ENCODE assay signal across 13 mouse cellular contexts in genomic region chr17:27012909-27013308, GRCm38 (mm10). TPM values are rescaled to one million over a fixed set of nuclear protein-coding genes. Genes with fewer than 3 reads are reported as not detected.
DNase-seq lines count a peak whose midpoint lies in the region; ATAC-seq lines count a peak whose summit lies in the region.
"Had no signal": no experiment of that assay in that cellular context is flagged by ENCODE, and none has a peak within 500 bp of the region (broad histone marks: within the 10 kb centered on the region; RNA-seq: fewer than 3 reads in every experiment).

No protein-coding gene starts in this region.

- peak; percentile 43 for DNase-seq in embryo, embryonic 10 days (ENCODE audit: low spot score)
- no peak for DNase-seq in embryo, embryonic 9.5 days (ENCODE audit: extremely low spot score)
- peak; percentile 79 for DNase-seq in right cerebral cortex, adult 18-20 months
- no peak for DNase-seq in right cerebral cortex, postnatal 14 days
- DNase-seq in left cerebral cortex, postnatal 14 days (ENCODE audit: low spot score in 2 of 2): peak; percentile 31 to 66
- DNase-seq: B cell, adult 2 months; cerebellum, adult 2 months; heart, adult 18-20 months had no signal

- WGBS in neural tube, embryonic 13.5 days: 19% methylated on average over 6 of the region's 6 CpGs
- WGBS in forebrain, embryonic 13.5 days: 55% methylated on average over 6 of the region's 6 CpGs

- H3K4me3 ChIP-seq in neural tube, embryonic 13.5 days: no peak overlapping the region
- no peak overlapping the region for H3K4me3 ChIP-seq in forebrain, embryonic 13.5 days
- H3K4me3 ChIP-seq: midbrain, embryonic 12.5 days had no signal

- ATAC-seq in neural tube, embryonic 13.5 days (ENCODE audit: low read depth): no peak
- ATAC-seq in monocyte, adult 5-6 weeks (replicated peaks; ENCODE audit: insufficient number of reproducible peaks, low FRiP score, low TSS enrichment, poor library complexity, severe bottlenecking): no peak
- ATAC-seq in forebrain, embryonic 13.5 days: no peak
- ATAC-seq: hindbrain, embryonic 16.5 days had no signal

- no peak overlapping the region; the same call in 1 of the 2 replicates for H3K27ac ChIP-seq in neural tube, embryonic 13.5 days (replicated peaks)
- no peak overlapping the region for H3K27ac ChIP-seq in forebrain, embryonic 13.5 days
- H3K27ac ChIP-seq: midbrain, embryonic 12.5 days had no signal

- intact Hi-C loops in left cerebral cortex, postnatal 14 days (cut with DNase I): loop anchor here (10.0 kb wide), 1 partner anchor 68 kb away; the partner anchor contains the start of gene Syngap1

- no peaks in the 10 kb centered on the region for H3K27me3 ChIP-seq in neural tube, embryonic 13.5 days
- H3K27me3 ChIP-seq in forebrain, embryonic 13.5 days: no peaks in the 10 kb centered on the region
- H3K27me3 ChIP-seq: midbrain, embryonic 12.5 days had no signal

- H3K4me2 ChIP-seq in neural tube, embryonic 13.5 days: peak overlapping the region; percentile 14; the same call in 1 of the 2 replicates
- H3K4me2 ChIP-seq in forebrain, embryonic 13.5 days: no peak overlapping the region
- H3K4me2 ChIP-seq: midbrain, embryonic 12.5 days had no signal

- H3K4me1 ChIP-seq in neural tube, embryonic 13.5 days (replicated peaks): peaks cover 18% of the 10 kb centered on the region
- 0 out of 2 replicates have a peak, but pooled peaks cover 3% of the 10 kb centered on the region for H3K4me1 ChIP-seq in forebrain, embryonic 13.5 days

- no peaks in the 10 kb centered on the region for H3K36me3 ChIP-seq in neural tube, embryonic 13.5 days
- no peaks in the 10 kb centered on the region for H3K36me3 ChIP-seq in forebrain, embryonic 13.5 days (ENCODE audit: poor library complexity, severe bottlenecking)
- H3K36me3 ChIP-seq: midbrain, embryonic 12.5 days had no signal

- H3K9me3 ChIP-seq in neural tube, embryonic 13.5 days: no peaks in the 10 kb centered on the region
- H3K9me3 ChIP-seq in forebrain, embryonic 13.5 days (replicated peaks): no peaks in the 10 kb centered on the region
- H3K9me3 ChIP-seq: midbrain, embryonic 12.5 days had no signal

- peak overlapping the region; percentile 31; the same call in 1 of the 2 replicates for H3K9ac ChIP-seq in neural tube, embryonic 13.5 days
- H3K9ac ChIP-seq in forebrain, embryonic 13.5 days: no peak overlapping the region
- H3K9ac ChIP-seq: midbrain, embryonic 12.5 days had no signal

RNA-seq across cellular contexts. Expression of gene Bak1, which starts 15.9 kb away (rescaled TPM):
- 10 to 100 TPM; 25.3 to 25.4 TPM for total RNA-seq in left cerebral cortex, postnatal 14 days (2021)
- 2.8 and 3.3 TPM in 2 replicates for polyA plus RNA-seq in neural tube, embryonic 13.5 days (2015; fragmentation: Nextera tagmentation; extraction: Ambion mirVana)
- 39.5 to 56.8 TPM (median 45.8 TPM) in 3 replicates for total RNA-seq in monocyte, adult 5-6 weeks (2017)
- 1.9 and 2.6 TPM in 2 replicates for polyA plus RNA-seq in forebrain, embryonic 13.5 days (2015; fragmentation: Nextera tagmentation; extraction: Ambion mirVana)

RNA-seq across cellular contexts. Expression of gene Zbtb9, which starts 39.9 kb away (rescaled TPM):
- 10 to 100 TPM; 16.1 to 16.3 TPM for total RNA-seq in left cerebral cortex, postnatal 14 days (2021)
- 17.8 and 19.8 TPM in 2 replicates for polyA plus RNA-seq in neural tube, embryonic 13.5 days (2015; fragmentation: Nextera tagmentation; extraction: Ambion mirVana)
- 23.5 to 34.2 TPM (median 32.3 TPM) in 3 replicates for total RNA-seq in monocyte, adult 5-6 weeks (2017)
- polyA plus RNA-seq in forebrain, embryonic 13.5 days (2015; fragmentation: Nextera tagmentation; extraction: Ambion mirVana): 17.4 and 17.7 TPM in 2 replicates

RNA-seq across cellular contexts. Expression of gene Itpr3, which starts 44.2 kb away (rescaled TPM):
- total RNA-seq in left cerebral cortex, postnatal 14 days (2021): 1 to 10 TPM; 2.2 to 2.4 TPM
- polyA plus RNA-seq in neural tube, embryonic 13.5 days (2015; fragmentation: Nextera tagmentation; extraction: Ambion mirVana): 1.4 and 1.5 TPM in 2 replicates
- total RNA-seq in monocyte, adult 5-6 weeks (2017): 25.3 to 46.9 TPM (median 28.9 TPM) in 3 replicates
- polyA plus RNA-seq in forebrain, embryonic 13.5 days (2015; fragmentation: Nextera tagmentation; extraction: Ambion mirVana): 0.41 and 0.52 TPM in 2 replicates

Comparison
In these comparisons a context has a peak if more than half of its experiments do, and no peak if none do; other contexts are left out.
1. DNase-seq: peak in embryo, embryonic 10 days (single experiment), right cerebral cortex, adult 18-20 months (single experiment) and left cerebral cortex, postnatal 14 days (2 of 2); none in embryo, embryonic 9.5 days (single experiment) and right cerebral cortex, postnatal 14 days (single experiment).